Mouse (Mus musculus) hematopoietic stem cell, adult 5-6 weeks (primary cell): ENCODE data around the gene Bmp6. TPM values are rescaled to one million over a fixed set of nuclear protein-coding genes. Genes with fewer than 3 reads are reported as not detected.

Source experiments
- ATAC-seq, 2 experiments: fragments of 125-278 bp in 1 of 2; replicated peaks in 1 of 2; 2 replicates each; pipeline ENCODE4 v1.8.0; 2016 to 2017; ENCODE audit warnings: inconsistent platforms in 2 of 2, mild to moderate bottlenecking in 2 of 2, moderate number of reproducible peaks in 2 of 2, low read depth in 1 of 2, moderate TSS enrichment in 1 of 2; ENCODE audit not compliant: low FRiP score in 2 of 2, poor library complexity in 2 of 2, severe bottlenecking in 2 of 2, insufficient read depth in 1 of 2, low TSS enrichment in 1 of 2
- total RNA-seq: library from RNA; stranded (forward); fragments of 172-1452, 232-1000 nt; gene quantifications from 2 replicates; pipeline ENCODE4 v1.2.3, GENCODE M21; 2017

Bmp6 gene
- total RNA-seq, 1 experiment from 2014 or later, result not detected

GRCm38 (mm10) chr13:38526116-38526515 lies 181.2 kb downstream of the Bmp6 start:
- ATAC-seq, result no peak

DNA sequence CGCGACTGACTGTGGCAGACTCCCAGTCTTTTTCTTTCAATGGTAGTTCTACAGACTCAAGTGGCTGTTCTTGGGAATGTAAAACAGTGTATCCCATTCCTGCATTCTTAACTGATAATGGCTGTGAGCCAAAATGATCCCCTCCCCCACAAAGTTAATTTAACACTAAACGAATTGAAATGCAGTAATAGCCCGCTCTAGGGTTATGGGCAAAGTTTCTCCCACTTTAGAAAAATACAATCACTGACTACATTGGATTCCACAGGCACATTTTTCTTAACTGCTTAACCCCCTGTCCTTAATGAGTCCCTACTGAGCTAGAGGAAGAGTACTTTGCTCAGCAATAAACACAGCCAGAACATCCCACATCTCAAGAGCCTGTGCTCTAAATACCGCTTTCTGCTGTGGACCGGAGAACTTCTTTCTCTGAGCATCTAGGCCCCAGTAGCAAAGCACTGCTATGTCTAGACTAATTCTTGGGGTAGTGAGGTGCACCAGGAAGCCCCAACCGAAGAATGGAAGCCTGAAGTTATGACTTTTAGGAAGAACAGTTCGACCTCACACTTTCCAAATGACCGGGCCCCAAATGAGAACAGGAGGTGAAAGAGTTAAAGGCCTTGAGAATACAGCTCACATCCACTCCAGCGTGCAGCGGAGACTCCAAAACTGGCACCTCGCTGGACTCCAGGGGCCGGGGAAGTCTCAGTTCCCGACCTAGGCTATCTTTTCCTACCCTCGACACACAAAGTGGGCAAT lies 182.3 kb downstream of the Bmp6 start:
- peak in 1 of 2 experiments; percentile 3; a peak in 1 of 4 replicates for ATAC-seq

GRCm38 (mm10) chr13:38527797-38528650 lies 183.1 kb downstream of the Bmp6 start:
- ATAC-seq, result peak; percentile 76 to 88

- peak; percentile 14 to 46; a peak in 3 of 4 replicates for ATAC-seq
These were observed 183.9 kb downstream of the Bmp6 start, which contains the start of gene Txndc5 for GRCm38 (mm10) chr13:38528687-38529294. Txndc5 (minus strand) TSS chr13:38528824.

DNA sequence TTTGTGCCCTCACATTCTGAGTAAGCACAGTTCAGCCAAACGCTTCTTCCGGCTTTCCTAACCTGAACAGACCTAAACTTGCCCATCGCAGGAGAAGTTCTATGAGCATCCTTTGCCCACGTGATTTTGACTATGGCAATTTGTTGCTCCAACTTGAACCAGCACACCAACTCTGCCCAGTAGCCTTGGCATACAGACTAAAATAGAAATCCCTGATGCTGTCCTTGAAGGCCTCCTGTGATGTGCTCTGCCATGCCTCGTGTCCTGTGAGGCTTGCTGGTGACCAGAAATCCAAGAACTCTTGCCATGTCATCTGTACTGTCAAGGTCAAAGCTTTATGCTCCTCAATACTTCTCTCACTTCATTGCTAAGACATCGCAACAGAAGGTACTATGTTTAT lies 184.7 kb downstream of the Bmp6 start:
- ATAC-seq, result no peak

- ATAC-seq, result no peak
These were observed 186.6 kb downstream of the Bmp6 start for GRCm38 (mm10) chr13:38531498-38531897.

DNA sequence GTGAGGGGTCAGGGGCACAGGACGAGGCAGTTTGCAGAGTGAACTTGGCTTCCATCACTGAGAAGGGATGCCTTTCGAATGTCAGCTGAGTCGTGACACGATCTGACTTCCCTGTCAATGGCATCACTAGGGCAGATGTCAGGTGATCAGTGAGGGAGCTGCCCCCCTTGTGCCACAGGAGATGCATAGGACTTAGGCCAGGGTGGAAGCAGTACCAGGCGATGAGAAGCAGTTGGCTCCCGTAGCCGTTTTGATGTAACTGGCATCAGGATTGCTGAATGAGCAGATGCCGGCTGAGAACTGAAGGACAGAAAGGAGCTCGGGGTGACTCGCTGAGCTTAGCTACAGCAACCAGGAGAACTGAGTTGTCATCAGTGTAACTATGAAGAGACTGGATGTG lies 188.6 kb downstream of the Bmp6 start:
- ATAC-seq, result no peak

- ATAC-seq, result no peak
These were observed 189.1 kb downstream of the Bmp6 start for GRCm38 (mm10) chr13:38534016-38534415.

- ATAC-seq, result no peak
These were observed 189.8 kb downstream of the Bmp6 start for GRCm38 (mm10) chr13:38534731-38535130.

DNA sequence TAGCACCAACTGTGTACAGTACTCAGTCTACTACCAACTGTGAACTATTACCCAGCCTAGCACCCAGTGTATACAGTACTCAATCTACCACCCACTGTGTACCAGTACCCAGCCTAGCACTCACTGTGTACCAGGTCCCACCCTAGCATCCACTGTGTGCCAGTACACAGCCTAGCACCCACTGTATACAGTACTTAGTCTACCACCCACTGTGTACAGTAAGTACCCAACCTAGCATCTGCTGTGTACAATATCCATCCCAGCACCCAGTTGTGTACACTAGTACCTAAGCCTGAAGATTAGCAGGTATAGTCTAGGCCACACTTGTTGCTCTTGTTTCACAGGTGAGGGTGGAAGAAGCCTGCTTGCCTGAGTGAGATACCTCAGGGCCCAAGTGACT lies 192.6 kb downstream of the Bmp6 start:
- no peak for ATAC-seq

- no peak for ATAC-seq
These were observed 194.4 kb downstream of the Bmp6 start for GRCm38 (mm10) chr13:38539192-38539900.

GRCm38 (mm10) chr13:38543455-38544125 lies 198.7 kb downstream of the Bmp6 start:
- no peak for ATAC-seq

GRCm38 (mm10) chr13:38544769-38545445 lies 200.0 kb downstream of the Bmp6 start:
- no peak for ATAC-seq

- no peak for ATAC-seq
These were observed 200.6 kb downstream of the Bmp6 start for GRCm38 (mm10) chr13:38545460-38545859.

DNA sequence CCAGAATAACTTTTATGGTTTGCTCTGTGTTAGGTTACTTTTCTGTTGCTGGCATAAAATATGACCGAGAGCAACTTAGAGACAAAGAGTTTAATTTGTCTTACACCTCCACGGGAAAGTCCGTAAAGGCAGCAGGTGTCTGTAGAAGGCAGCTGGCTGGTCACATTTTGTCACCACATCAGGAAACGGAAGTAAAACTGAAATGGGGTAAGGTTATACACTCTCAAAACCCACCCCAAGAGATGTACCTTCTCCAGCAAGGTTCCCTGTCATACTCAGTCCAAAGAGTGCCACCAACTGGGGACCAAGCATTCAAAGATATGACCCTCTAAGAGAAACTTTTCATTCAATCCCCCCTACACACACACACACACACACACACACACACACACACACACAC lies 201.8 kb downstream of the Bmp6 start:
- no peak for ATAC-seq

GRCm38 (mm10) chr13:38547717-38548116 lies 202.8 kb downstream of the Bmp6 start:
- ATAC-seq, result no peak
